Mouse (Mus musculus) lung, adult 2 months (tissue): ENCODE results near the gene Prep.

Source experiments
- CTCF ChIP-seq: fragments of 200-500 bp; IDR thresholded peaks from 2 replicates; pipeline ENCODE4 v1.5.1; 2011; ENCODE audit warnings: mild to moderate bottlenecking, low read length, control low read depth; ENCODE audit not compliant: insufficient read depth
- POLR2A ChIP-seq: fragments of 200-500 bp; IDR thresholded peaks from 2 replicates; pipeline ENCODE4 v1.6.1; 2011; ENCODE audit warnings: low read depth, mild to moderate bottlenecking, control low read depth, low read length, borderline replicate concordance; ENCODE audit errors: extremely low read depth

GRCm38 (mm10) chr10:45103184-45103583 lies 36.2 kb downstream of the Prep start:
- TF ChIP-seq POLR2A: no peak
- TF ChIP-seq CTCF: no peak
